Mouse (Mus musculus) lung, embryonic 16.5 days (tissue): ENCODE data around the gene Acvrl1. TPM values are rescaled to one million over a fixed set of nuclear protein-coding genes. Genes with fewer than 3 reads are reported as not detected.

Source experiments
- ATAC-seq: fragments of 200-750 bp; cut with Nextera tagmentation; 2 replicates; pipeline ENCODE4 v1.8.0; 2017; ENCODE audit warnings: low read depth, mild to moderate bottlenecking, moderate library complexity
- H3K27ac ChIP-seq: fragments of 300-500 bp; sonication (generic); 2 replicates; pipeline ENCODE4 v1.5.1; 2014; ENCODE audit warnings: mild to moderate bottlenecking, control low read depth, low read length
- H3K27me3 ChIP-seq: fragments of 300-500 bp; sonication (generic); 2 replicates; pipeline ENCODE4 v1.6.1; 2014; ENCODE audit warnings: low read depth, low read length, mixed read lengths; ENCODE audit not compliant: control insufficient read depth, insufficient read depth
- H3K36me3 ChIP-seq: fragments of 300-500 bp; sonication (generic); 2 replicates; pipeline ENCODE4 v1.6.1; 2014; ENCODE audit warnings: low read length; ENCODE audit not compliant: control insufficient read depth, insufficient read depth
- H3K4me1 ChIP-seq: fragments of 300-500 bp; sonication (generic); replicated peaks from 2 replicates; pipeline ENCODE4 v1.6.1; 2014; ENCODE audit warnings: low read length, mixed read lengths; ENCODE audit not compliant: control insufficient read depth, insufficient read depth
- H3K4me2 ChIP-seq: fragments of 300-500 bp; sonication (generic); 2 replicates; pipeline ENCODE4 v1.6.1; 2014; ENCODE audit warnings: low read depth, low read length, control low read depth
- H3K4me3 ChIP-seq: fragments of 300-500 bp; sonication (generic); 2 replicates; pipeline ENCODE4 v1.5.1; 2014; ENCODE audit warnings: mild to moderate bottlenecking, low read length, control low read depth
- H3K9ac ChIP-seq: fragments of 300-500 bp; sonication (generic); 2 replicates; pipeline ENCODE4 v1.6.1; 2014; ENCODE audit warnings: low read length, control low read depth
- H3K9me3 ChIP-seq: fragments of 300-500 bp; sonication (generic); 2 replicates; pipeline ENCODE4 v1.6.1; 2016; ENCODE audit warnings: low read length; ENCODE audit not compliant: control insufficient read depth
- WGBS: fragments of 180-500 bp; shearing (Covaris S2); extraction: QIAGEN DNeasy Blood & Tissue Kit; methylation state at CpG from one replicate; pipeline ENCODE4 v1.1.7; 2014; 5-methylcytosine and 5-hydroxymethylcytosine counted together
- polyA plus RNA-seq: library from polyadenylated mRNA; unstranded; fragments of >200 nt; fragmentation: Nextera tagmentation; extraction: Ambion mirVana; gene quantifications from 2 replicates; pipeline ENCODE4 v1.2.1, GENCODE M21; 2015

Gene Acvrl1
- polyA plus RNA-seq, 1 experiment from 2014 or later = 93.3 TPM

- Histone ChIP-seq H3K4me3 (no peak overlapping the region), H3K36me3 (no peaks in the 10 kb centered on the region), H3K4me1 (no peaks in the 10 kb centered on the region), H3K27ac (no peak overlapping the region), H3K27me3 (no peaks in the 10 kb centered on the region), H3K9me3 (no peaks in the 10 kb centered on the region), H3K4me2 (no peak overlapping the region), H3K9ac (no peak overlapping the region)
- ATAC-seq = 0 out of 2 replicates have a peak, but pooled peaks have one; percentile 12
- 68% methylated on average over 7 of the region's 7 CpGs for WGBS
Observed at GRCm38 (mm10) chr15:101154700-101155616, 26.6 kb downstream of the Acvrl1 start.

GRCm38 (mm10) chr15:101160128-101160527 is 31.8 kb downstream of the Acvrl1 start:
- Histone ChIP-seq H3K4me1 (peaks cover 26% of the 10 kb centered on the region), H3K27ac (no peak overlapping the region), H3K4me2 (no peak overlapping the region), H3K9me3 (no peaks in the 10 kb centered on the region), H3K36me3 (no peaks in the 10 kb centered on the region), H3K4me3 (no peak overlapping the region), H3K27me3 (no peaks in the 10 kb centered on the region), H3K9ac (no peak overlapping the region)
- WGBS = 22% methylated on average over 1 of the region's 1 CpGs
- ATAC-seq = no peak

DNA sequence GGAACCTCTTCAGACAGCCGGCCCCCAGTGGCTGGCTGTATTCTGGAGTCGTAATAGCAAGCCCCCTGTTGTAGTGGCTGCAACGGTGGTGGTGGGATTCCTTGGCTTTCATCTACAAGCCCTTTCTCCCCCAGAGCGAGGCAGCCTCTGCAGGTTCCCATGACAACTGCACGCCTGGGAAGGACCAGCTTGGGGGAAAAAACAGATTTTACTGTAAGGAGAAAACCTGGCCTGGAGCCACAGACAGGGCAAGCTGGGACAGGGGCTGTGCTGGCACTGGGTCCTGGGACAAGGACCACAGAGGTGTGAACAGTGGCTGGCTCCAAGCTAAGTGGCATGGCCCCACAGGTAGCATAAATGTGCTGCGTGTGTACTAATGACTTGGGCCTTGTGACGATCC is 32.3 kb downstream of the Acvrl1 start:
- no peak overlapping the region for H3K4me3 ChIP-seq
- H3K27ac ChIP-seq = no peak overlapping the region
- no peaks in the 10 kb centered on the region for H3K9me3 ChIP-seq
- WGBS = 38% methylated on average over 7 of the region's 7 CpGs
- no peaks in the 10 kb centered on the region for H3K36me3 ChIP-seq
- peak overlapping the region; percentile 11; the same call in 1 of the 2 replicates for H3K9ac ChIP-seq
- H3K27me3 ChIP-seq = no peaks in the 10 kb centered on the region
- peaks cover 26% of the 10 kb centered on the region for H3K4me1 ChIP-seq
- no peak overlapping the region for H3K4me2 ChIP-seq
- ATAC-seq = no peak

- no peak overlapping the region for H3K4me3 ChIP-seq
- no peak for ATAC-seq
- no peak overlapping the region for H3K9ac ChIP-seq
- H3K27me3 ChIP-seq = no peaks in the 10 kb centered on the region
- no peaks in the 10 kb centered on the region for H3K9me3 ChIP-seq
- H3K4me1 ChIP-seq = peaks cover 26% of the 10 kb centered on the region
- H3K4me2 ChIP-seq = no peak overlapping the region
- no peaks in the 10 kb centered on the region for H3K36me3 ChIP-seq
- no peak overlapping the region for H3K27ac ChIP-seq
- 85% methylated on average over 7 of the region's 7 CpGs for WGBS
Observed at GRCm38 (mm10) chr15:101161534-101161933, 33.2 kb downstream of the Acvrl1 start.

- Histone ChIP-seq H3K36me3 (no peaks in the 10 kb centered on the region), H3K4me3 (no peak overlapping the region), H3K27ac (peak overlapping the region; percentile 76), H3K9ac (peak overlapping the region; percentile 30; the same call in 1 of the 2 replicates), H3K9me3 (no peaks in the 10 kb centered on the region), H3K4me1 (peaks cover 26% of the 10 kb centered on the region), H3K27me3 (no peaks in the 10 kb centered on the region), H3K4me2 (peak overlapping the region; percentile 16; the same call in 1 of the 2 replicates)
- WGBS = 15% methylated on average over 15 of the region's 15 CpGs
- ATAC-seq = peak; percentile 91
Observed at GRCm38 (mm10) chr15:101163056-101163458, 34.7 kb downstream of the Acvrl1 start.

GRCm38 (mm10) chr15:101163854-101164253 is 35.5 kb downstream of the Acvrl1 start:
- H3K27ac ChIP-seq = peak overlapping the region; percentile 76
- peak; percentile 25; the same call in 1 of the 2 replicates for ATAC-seq

DNA sequence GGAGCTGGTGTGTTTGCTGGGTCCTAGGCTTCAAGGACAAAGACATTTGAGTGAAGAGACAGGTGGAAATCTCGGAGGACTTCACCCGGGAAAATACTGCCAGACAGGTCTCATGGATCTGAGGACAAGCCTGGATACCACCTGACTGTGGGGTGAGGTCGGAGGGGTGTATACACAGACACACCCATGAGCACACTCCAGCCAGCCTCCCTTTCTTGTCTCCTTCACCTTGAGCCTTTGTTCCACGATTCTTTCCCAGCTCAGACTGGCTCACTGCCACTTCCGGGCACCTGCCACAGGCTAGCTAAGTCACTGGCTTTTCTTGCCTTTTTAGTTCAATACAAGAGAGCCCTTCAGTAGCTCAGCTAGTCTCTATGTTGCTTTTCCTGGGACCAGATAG is 36.0 kb downstream of the Acvrl1 start:
- ATAC-seq = peak; percentile 17; the same call in 1 of the 2 replicates
- Histone ChIP-seq H3K4me1 (peaks cover 26% of the 10 kb centered on the region), H3K9me3 (no peaks in the 10 kb centered on the region), H3K9ac (no peak overlapping the region), H3K27me3 (no peaks in the 10 kb centered on the region), H3K36me3 (no peaks in the 10 kb centered on the region), H3K4me2 (no peak overlapping the region), H3K4me3 (no peak overlapping the region), H3K27ac (peak overlapping the region; percentile 76)
- 39% methylated on average over 5 of the region's 5 CpGs for WGBS

More at GRCm38 (mm10) chr15:101163854-101164253, 35.5 kb downstream of the Acvrl1 start:
- Histone ChIP-seq H3K9ac (0 out of 2 replicates have a peak overlapping the region, but pooled peaks have one; percentile 20), H3K36me3 (no peaks in the 10 kb centered on the region), H3K27me3 (no peaks in the 10 kb centered on the region), H3K9me3 (no peaks in the 10 kb centered on the region), H3K4me1 (peaks cover 26% of the 10 kb centered on the region), H3K4me2 (no peak overlapping the region), H3K4me3 (no peak overlapping the region)
- 56% methylated on average over 5 of the region's 5 CpGs for WGBS

- no peak overlapping the region for H3K27ac ChIP-seq
- H3K9ac ChIP-seq = no peak overlapping the region
- WGBS = 48% methylated on average over 16 of the region's 16 CpGs
Observed at GRCm38 (mm10) chr15:101165658-101166437, 37.5 kb downstream of the Acvrl1 start.

GRCm38 (mm10) chr15:101167553-101167952 is 39.2 kb downstream of the Acvrl1 start:
- Histone ChIP-seq H3K4me1 (peaks cover 20% of the 10 kb centered on the region), H3K9ac (no peak overlapping the region), H3K36me3 (no peaks in the 10 kb centered on the region), H3K4me3 (no peak overlapping the region), H3K27me3 (no peaks in the 10 kb centered on the region), H3K4me2 (no peak overlapping the region), H3K27ac (no peak overlapping the region), H3K9me3 (no peaks in the 10 kb centered on the region)
- ATAC-seq = no peak
- WGBS = 50% methylated on average over 11 of the region's 11 CpGs

More at GRCm38 (mm10) chr15:101165658-101166437, 37.5 kb downstream of the Acvrl1 start:
- Histone ChIP-seq H3K4me1 (peaks cover 22% of the 10 kb centered on the region), H3K4me2 (no peak overlapping the region), H3K36me3 (no peaks in the 10 kb centered on the region), H3K4me3 (no peak overlapping the region), H3K27me3 (no peaks in the 10 kb centered on the region), H3K9me3 (no peaks in the 10 kb centered on the region)
- ATAC-seq = no peak
